Mouse (Mus musculus): Measurements from ENCODE around the gene Slc35g1. TPM values are rescaled to one million over a fixed set of nuclear protein-coding genes. Genes with fewer than 3 reads are reported as not detected.
"Not testable (repeated sequence)": the region's sequence is repeated elsewhere in the genome, so short reads cannot be mapped to it uniquely, and the experiment has no call there.

Slc35g1 gene
- polyA plus RNA-seq, 1 experiment from 2014 or later = 6.3 TPM

DNA sequence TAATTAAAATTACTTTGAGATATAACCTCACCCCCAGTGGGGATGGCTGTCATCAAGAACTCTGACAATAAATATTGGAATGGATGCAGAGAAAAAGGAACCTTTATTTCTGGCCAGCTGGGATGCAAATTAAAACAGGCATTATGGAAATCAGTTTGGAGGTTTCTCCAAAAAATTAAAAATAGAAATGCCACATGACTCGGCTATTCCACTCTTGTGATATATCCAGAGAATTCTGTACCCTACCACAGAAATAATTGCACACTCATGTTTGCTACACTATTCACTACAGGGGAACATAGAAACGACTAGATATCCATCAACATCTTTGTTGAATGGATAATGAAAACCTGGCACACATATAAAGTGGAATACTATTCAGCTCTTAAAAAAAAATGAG is 33.9 kb upstream of the Slc35g1 start:
- WGBS = 83% methylated on average over 2 of the region's 2 CpGs
- Histone ChIP-seq H3K9ac (replicated peaks) (no peak overlapping the region), H3K4me1 (no peaks in the 10 kb centered on the region), H3K4me2 (replicated peaks) (no peak overlapping the region), H3K27ac (replicated peaks) (no peak overlapping the region), H3K9me3 (no peaks in the 10 kb centered on the region), H3K4me3 (no peak overlapping the region), H3K36me3 (no peaks in the 10 kb centered on the region), H3K27me3 (no peaks in the 10 kb centered on the region)
- ATAC-seq (ENCODE audit: low FRiP score, low read depth) = no peak

DNA sequence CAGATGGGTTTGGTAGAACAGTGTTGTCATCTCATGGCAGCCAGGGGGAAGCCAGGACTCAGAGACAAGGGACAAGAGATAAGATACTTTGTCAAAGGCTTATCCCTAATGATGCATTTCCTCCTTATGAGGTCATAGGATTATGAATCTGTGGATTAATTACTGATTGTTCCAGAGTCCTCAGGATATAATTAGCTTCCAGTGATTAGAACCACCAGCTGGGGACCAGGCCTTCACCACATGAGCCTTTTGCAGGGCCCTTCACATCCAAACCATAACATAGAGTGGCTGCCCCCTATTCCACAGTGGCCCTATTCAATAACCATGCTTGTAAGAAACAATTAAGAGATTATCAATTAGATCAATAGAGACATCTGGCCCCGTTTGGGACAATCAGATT is 32.4 kb upstream of the Slc35g1 start:
- WGBS = 39% methylated on average over 1 of the region's 1 CpGs
- H3K27ac ChIP-seq (replicated peaks) = no peak overlapping the region
- H3K36me3 ChIP-seq = no peaks in the 10 kb centered on the region
- no peaks in the 10 kb centered on the region for H3K27me3 ChIP-seq
- H3K9ac ChIP-seq (replicated peaks) = no peak overlapping the region
- no peaks in the 10 kb centered on the region for H3K9me3 ChIP-seq
- H3K4me3 ChIP-seq = no peak overlapping the region
- H3K4me2 ChIP-seq (replicated peaks) = no peak overlapping the region
- peak; percentile 63; the same call in 1 of the 2 replicates for ATAC-seq (ENCODE audit: low FRiP score, low read depth)
- H3K4me1 ChIP-seq = no peaks in the 10 kb centered on the region

DNA sequence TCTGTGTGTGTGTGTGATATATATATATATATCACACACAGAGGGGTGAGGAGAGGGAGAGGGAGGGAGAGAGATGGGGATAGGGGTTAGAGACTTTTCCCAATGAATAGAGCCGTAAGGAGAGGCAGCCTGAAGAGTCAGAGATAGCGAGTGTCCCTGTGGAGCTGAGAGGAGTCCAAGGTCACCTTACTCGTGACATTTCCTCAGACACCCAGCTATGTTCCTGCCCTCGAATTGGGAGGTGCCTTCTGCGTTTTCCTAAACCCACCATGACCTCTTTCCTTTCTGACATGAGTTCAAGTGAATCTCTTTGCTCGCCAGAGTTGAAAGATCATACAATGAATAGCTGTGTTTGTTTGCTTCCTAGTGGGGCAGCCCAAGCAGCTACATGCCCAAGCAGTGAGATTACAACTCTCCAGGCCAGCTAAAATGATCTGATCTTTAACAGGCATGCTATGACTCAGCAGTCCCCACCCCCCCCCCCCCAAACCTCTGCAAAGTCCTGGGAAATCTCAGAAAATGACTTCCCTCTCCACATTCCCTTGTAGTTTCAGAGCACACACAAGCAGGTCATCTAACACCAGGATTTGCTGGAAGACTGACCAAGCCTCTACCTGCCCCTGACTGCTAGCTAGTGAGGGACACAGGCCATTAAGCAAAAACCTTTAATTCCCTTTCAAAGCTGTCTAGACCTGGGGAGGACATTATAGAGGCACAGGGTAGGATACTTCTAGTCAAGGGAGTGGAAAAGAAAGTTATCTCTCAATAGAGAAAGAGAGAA is 31.7 kb upstream of the Slc35g1 start:
- no peaks in the 10 kb centered on the region for H3K27me3 ChIP-seq
- 40% methylated on average over 6 of the region's 6 CpGs for WGBS
- no peak for ATAC-seq (ENCODE audit: low FRiP score, low read depth)
- H3K4me2 ChIP-seq (replicated peaks) = no peak overlapping the region
- no peak overlapping the region for H3K27ac ChIP-seq (replicated peaks)
- no peaks in the 10 kb centered on the region for H3K36me3 ChIP-seq
- no peak overlapping the region for H3K9ac ChIP-seq (replicated peaks)
- H3K4me1 ChIP-seq = 0 out of 2 replicates have a peak, but pooled peaks cover 2% of the 10 kb centered on the region
- H3K9me3 ChIP-seq = no peaks in the 10 kb centered on the region
- no peak overlapping the region for H3K4me3 ChIP-seq

DNA sequence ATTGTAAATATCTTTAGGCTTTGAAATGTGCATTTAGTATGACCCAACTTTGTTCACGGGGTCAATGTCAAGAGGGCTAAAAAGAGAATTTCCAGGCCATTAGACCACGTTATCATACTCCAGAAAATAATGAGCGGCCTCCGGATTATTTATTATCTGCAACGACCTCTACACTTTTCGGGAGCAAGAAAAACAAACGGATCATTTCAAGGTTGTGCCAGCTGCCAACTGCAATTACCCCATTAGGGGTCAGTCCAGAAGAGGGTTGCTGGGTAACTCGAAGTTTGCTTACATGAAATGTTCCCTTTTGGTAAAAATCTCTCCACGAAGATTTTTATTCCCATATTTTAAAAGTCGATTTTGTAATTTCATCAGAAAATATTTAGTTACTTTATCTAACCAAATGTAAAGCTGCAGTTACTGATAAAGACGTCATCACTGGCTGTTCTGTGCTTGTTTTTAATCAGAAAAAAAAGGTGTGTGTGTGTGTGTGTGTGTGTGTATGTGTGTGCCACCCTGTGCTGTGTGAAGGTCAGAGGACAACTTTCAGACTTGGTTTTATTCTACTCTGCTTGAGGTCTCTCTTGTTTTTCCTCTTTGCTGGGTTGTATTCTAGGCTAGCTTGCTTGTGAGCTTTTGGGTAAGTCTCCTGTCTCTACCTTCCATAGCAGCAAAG is 30.7 kb upstream of the Slc35g1 start:
- no peak overlapping the region for H3K27ac ChIP-seq (replicated peaks)
- no peak overlapping the region for H3K4me3 ChIP-seq

DNA sequence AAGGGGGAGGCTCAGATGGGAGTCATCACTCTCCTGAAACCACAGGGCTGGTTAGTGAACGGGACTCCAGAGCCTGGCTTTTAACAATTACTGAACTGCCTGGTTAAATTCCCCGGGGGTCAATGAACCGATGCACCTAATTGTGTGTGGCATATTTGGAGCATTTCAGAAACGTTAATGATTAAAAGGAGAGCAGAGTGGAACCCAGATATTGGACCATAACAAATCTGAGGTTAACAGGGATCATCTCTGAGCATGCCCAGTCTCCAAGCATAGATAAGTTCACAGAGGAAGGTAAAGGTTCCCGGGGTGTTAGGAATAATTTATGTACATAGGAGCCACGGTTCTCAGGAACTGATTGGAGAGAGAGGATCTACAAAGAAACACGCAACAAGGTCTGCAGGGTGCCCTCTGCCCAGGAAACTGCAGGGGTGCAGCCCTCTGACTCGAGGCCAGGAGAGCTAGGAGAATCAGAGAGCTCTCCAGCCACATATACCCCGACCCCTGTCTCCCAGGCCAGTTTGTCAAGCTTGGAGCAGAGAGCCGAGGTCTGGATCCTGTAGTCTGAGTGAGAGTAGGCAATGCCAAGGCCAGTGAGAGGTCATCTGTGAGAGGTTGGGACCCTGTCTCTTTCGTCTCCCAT is 23.2 kb upstream of the Slc35g1 start:
- peaks cover 8% of the 10 kb centered on the region; the same call in 1 of the 2 replicates for H3K27me3 ChIP-seq
- no peak for ATAC-seq (ENCODE audit: low FRiP score, low read depth)
- 41% methylated on average over 11 of the region's 11 CpGs for WGBS
- H3K4me2 ChIP-seq (replicated peaks) = no peak overlapping the region
- H3K9me3 ChIP-seq = no peaks in the 10 kb centered on the region
- 0 out of 2 replicates have a peak, but pooled peaks cover 2% of the 10 kb centered on the region for H3K4me1 ChIP-seq
- H3K36me3 ChIP-seq = no peaks in the 10 kb centered on the region
- no peak overlapping the region for H3K9ac ChIP-seq (replicated peaks)
- H3K27ac ChIP-seq (replicated peaks) = no peak overlapping the region
- H3K4me3 ChIP-seq = no peak overlapping the region

More for the DNA sequence above, 30.7 kb upstream of the Slc35g1 start:
- H3K4me1 ChIP-seq = 0 out of 2 replicates have a peak, but pooled peaks cover 2% of the 10 kb centered on the region
- ATAC-seq (ENCODE audit: low FRiP score, low read depth) = no peak
- no peak overlapping the region for H3K4me2 ChIP-seq (replicated peaks)
- 74% methylated on average over 11 of the region's 11 CpGs for WGBS
- H3K9me3 ChIP-seq = no peaks in the 10 kb centered on the region
- H3K36me3 ChIP-seq = no peaks in the 10 kb centered on the region
- H3K27me3 ChIP-seq = no peaks in the 10 kb centered on the region
- no peak overlapping the region for H3K9ac ChIP-seq (replicated peaks)

DNA sequence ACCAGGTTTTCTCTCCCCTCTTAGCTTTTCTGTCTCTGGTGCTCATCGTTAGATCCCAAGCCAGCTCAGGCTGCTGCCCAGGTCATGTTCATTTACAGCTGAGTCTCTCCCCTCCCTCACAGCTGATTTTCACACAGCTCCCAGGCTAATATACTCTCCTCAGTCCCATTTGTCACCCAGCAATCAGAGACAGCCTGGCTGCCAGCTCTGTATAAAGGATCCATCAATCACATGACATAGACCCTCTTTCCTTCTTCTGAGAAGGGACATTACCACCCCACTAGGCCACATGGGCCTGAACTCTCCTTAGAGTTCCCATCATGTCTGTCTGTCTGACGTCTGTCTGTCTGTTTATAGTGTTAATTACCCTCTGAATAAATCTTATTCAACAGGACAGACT is 22.4 kb upstream of the Slc35g1 start:
- WGBS = 50% methylated on average over 2 of the region's 2 CpGs
- H3K27ac ChIP-seq (replicated peaks) = no peak overlapping the region
- H3K4me1 ChIP-seq = 0 out of 2 replicates have a peak, but pooled peaks cover 2% of the 10 kb centered on the region
- H3K27me3 ChIP-seq = peaks cover 8% of the 10 kb centered on the region; the same call in 1 of the 2 replicates
- H3K36me3 ChIP-seq = no peaks in the 10 kb centered on the region
- ATAC-seq (ENCODE audit: low FRiP score, low read depth) = peak; percentile 23; the same call in 1 of the 2 replicates
- no peak overlapping the region for H3K9ac ChIP-seq (replicated peaks)
- no peak overlapping the region for H3K4me2 ChIP-seq (replicated peaks)
- H3K4me3 ChIP-seq = no peak overlapping the region
- H3K9me3 ChIP-seq = no peaks in the 10 kb centered on the region

DNA sequence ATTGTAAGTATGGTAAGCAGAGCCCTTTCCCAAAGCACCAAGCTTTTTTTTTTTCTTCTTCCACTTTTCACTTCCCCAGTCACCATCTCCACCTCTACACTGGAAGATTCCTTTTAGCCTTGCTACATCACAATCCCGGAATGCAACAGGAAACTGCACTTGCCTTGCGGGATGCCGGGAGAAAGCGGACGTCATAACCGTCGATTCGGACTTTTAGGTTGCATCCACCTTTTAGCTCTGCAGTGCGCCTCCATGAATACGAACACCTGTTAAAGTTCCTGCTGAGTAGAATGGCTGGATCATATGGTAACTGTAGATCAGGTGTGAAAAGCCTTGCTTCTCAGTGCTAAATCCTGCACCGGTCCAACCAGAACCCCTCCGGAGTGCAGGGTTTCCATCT is 12.0 kb upstream of the Slc35g1 start:
- Histone ChIP-seq H3K27me3 (no peaks in the 10 kb centered on the region), H3K9ac (replicated peaks) (no peak overlapping the region), H3K4me3 (no peak overlapping the region), H3K4me1 (no peaks in the 10 kb centered on the region), H3K4me2 (replicated peaks) (no peak overlapping the region), H3K9me3 (no peaks in the 10 kb centered on the region), H3K27ac (replicated peaks) (no peak overlapping the region), H3K36me3 (no peaks in the 10 kb centered on the region)
- ATAC-seq (ENCODE audit: low FRiP score, low read depth) = no peak
- 90% methylated on average over 12 of the region's 12 CpGs for WGBS

DNA sequence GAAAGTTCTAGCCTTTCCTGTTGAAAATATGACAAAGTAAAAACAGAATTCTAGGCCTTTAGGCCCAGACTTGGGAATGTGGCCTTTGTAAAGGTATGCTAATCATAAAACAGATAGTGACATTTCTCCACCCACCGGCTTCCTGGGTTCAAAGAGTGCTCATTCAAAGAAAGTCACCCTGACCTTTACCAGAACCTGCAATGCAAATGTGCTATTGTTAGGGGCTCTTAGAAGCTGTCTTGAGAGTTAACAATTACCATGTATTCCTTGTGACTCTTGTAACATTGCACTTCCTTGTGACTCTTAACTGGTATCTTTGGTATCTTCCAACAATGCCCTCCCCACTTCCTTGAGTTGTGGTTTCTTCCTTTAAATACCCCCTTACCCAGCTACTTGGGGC is 8.8 kb upstream of the Slc35g1 start:
- not testable (repeated sequence) for H3K4me3 ChIP-seq; ATAC-seq (ENCODE audit: low FRiP score, low read depth); H3K4me2 ChIP-seq (replicated peaks); H3K27me3 ChIP-seq; H3K9me3 ChIP-seq; H3K36me3 ChIP-seq; H3K9ac ChIP-seq (replicated peaks); H3K4me1 ChIP-seq; H3K27ac ChIP-seq (replicated peaks)
- WGBS = 71% methylated on average over 1 of the region's 1 CpGs

DNA sequence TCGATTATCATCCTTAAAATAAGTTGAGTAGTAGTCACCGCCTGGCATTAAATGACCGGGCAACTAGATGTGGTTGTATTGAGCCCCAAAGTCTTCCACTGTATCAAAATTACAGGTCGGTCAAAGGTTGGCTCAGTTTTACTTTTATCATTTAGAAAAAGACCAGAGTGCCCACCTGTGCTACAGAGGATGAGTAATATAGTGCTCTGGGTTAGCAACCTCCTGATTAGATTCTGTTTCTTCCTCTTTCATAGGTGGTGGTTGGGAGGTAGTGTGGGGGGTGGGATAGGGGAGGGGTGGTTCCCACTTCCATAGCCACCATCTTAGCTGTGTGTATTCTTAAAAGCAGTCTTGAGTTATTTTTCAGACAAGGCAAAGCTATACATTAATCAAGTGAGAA is 7.9 kb upstream of the Slc35g1 start:
- no peak overlapping the region for H3K4me3 ChIP-seq
- H3K27ac ChIP-seq (replicated peaks) = no peak overlapping the region
- H3K36me3 ChIP-seq = no peaks in the 10 kb centered on the region
- H3K27me3 ChIP-seq = no peaks in the 10 kb centered on the region
- H3K4me2 ChIP-seq (replicated peaks) = no peak overlapping the region
- H3K4me1 ChIP-seq = no peaks in the 10 kb centered on the region
- H3K9me3 ChIP-seq = no peaks in the 10 kb centered on the region
- no peak for ATAC-seq (ENCODE audit: low FRiP score, low read depth)
- whole genome bisulfite sequencing = 91% methylated on average over 4 of the region's 4 CpGs
- H3K9ac ChIP-seq (replicated peaks) = no peak overlapping the region

DNA sequence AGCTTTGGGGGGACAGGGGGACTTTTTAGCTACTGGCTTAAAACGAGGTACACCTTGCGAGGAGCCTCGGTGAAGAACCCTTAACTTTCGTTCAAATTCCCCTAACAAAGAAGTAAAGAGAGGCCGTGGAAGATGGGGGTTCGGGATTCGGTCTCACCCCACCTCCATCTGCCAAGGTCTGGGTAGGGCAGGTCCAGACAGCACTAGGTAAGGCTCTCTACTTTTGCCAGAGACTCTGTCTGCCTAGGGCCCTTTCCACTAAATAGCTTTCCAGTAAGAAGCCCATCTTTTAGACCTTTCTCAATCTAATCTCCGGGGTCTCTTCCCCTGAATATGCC is 822 bp downstream of the Slc35g1 start:
- Histone ChIP-seq H3K36me3 (no peaks in the 10 kb centered on the region), H3K27ac (replicated peaks) (no peak overlapping the region), H3K9ac (replicated peaks) (peak overlapping the region; percentile 72; the same call in 1 of the 2 replicates), H3K4me1 (peaks cover 7% of the 10 kb centered on the region; the same call in 1 of the 2 replicates), H3K4me3 (peak overlapping the region; percentile 65), H3K27me3 (no peaks in the 10 kb centered on the region), H3K4me2 (replicated peaks) (peak overlapping the region; percentile 78), H3K9me3 (no peaks in the 10 kb centered on the region)
- WGBS = 13% methylated on average over 8 of the region's 8 CpGs
- ATAC-seq (ENCODE audit: low FRiP score, low read depth) = 0 out of 2 replicates have a peak, but pooled peaks have one; percentile 1

DNA sequence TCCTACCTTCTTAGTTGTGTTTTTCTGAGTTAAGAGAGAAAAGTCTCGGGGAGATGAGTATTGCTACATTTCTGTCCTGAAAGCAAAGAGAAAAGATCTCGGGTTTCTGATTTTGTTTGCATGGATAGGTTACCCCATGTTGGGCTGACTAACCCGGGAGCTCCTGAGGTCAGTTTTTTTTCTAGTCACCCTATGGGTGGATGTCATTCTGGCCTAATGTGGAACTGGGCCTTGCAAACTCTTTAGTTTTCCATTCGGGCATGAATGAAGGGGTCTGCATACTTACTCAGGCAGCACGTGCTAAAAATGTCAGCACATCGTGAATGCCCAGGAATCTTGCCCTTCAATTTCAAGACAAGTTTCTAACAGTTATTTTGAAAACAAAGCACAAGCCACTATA is 1.2 kb downstream of the Slc35g1 start:
- no peak for ATAC-seq (ENCODE audit: low FRiP score, low read depth)
- H3K4me3 ChIP-seq = peak overlapping the region; percentile 65; the same call in 1 of the 2 replicates
- H3K4me2 ChIP-seq (replicated peaks) = peak overlapping the region; percentile 78
- 27% methylated on average over 6 of the region's 6 CpGs for WGBS
- peaks cover 7% of the 10 kb centered on the region; the same call in 1 of the 2 replicates for H3K4me1 ChIP-seq
- no peak overlapping the region for H3K9ac ChIP-seq (replicated peaks)
- H3K36me3 ChIP-seq = no peaks in the 10 kb centered on the region
- H3K9me3 ChIP-seq = no peaks in the 10 kb centered on the region
- no peak overlapping the region for H3K27ac ChIP-seq (replicated peaks)
- no peaks in the 10 kb centered on the region for H3K27me3 ChIP-seq

DNA sequence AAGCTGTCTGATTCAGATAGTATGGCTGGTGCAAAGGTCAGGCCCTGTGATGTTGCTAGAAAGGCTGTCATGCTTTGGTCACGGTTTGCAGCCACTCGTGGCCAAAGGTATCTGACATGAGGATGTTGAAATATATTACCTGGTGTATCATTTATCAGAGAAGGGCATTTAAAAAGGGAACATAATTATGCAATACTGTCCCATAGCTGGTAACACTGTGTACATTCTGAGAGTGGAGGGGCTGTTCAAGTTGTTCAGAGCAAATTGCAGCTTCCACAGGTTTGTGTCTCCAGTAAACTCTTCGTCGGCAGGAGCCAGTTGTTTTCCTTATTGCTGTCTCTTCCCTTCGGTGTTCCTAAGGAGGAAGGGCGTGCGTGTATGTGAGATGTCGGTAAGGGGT is 3.2 kb downstream of the Slc35g1 start:
- WGBS = 87% methylated on average over 8 of the region's 8 CpGs
- ATAC-seq (ENCODE audit: low FRiP score, low read depth) = no peak
- peaks cover 7% of the 10 kb centered on the region; the same call in 1 of the 2 replicates for H3K4me1 ChIP-seq

More for the DNA sequence above, 3.2 kb downstream of the Slc35g1 start:
- H3K9ac ChIP-seq (replicated peaks) = no peak overlapping the region
- H3K9me3 ChIP-seq = no peaks in the 10 kb centered on the region
- H3K4me2 ChIP-seq (replicated peaks) = no peak overlapping the region
- no peaks in the 10 kb centered on the region for H3K36me3 ChIP-seq
- H3K27me3 ChIP-seq = no peaks in the 10 kb centered on the region
- H3K27ac ChIP-seq (replicated peaks) = no peak overlapping the region
- H3K4me3 ChIP-seq = no peak overlapping the region

All from midbrain, embryonic 12.5 days (tissue).